Mouse (Mus musculus) CH12.LX (cell line): Measurements from ENCODE around the gene Hk2.

Experiments used
- BHLHE40 ChIP-seq: IDR thresholded peaks from 2 replicates; pipeline ENCODE4 v1.6.1; 2011; ENCODE audit warnings: mild to moderate bottlenecking, low read depth, low read length, improper control_type of control experiment
- CHD2 ChIP-seq: IDR thresholded peaks from 2 replicates; pipeline ENCODE4 v1.6.1; 2011; ENCODE audit warnings: low read length, improper control_type of control experiment
- CTCF ChIP-seq, 2 experiments: IDR thresholded peaks in 1 of 2; conservative IDR thresholded peaks in 1 of 2; 2 replicates each; pipeline ENCODE4 v1.5.1; 2011 to 2012; ENCODE audit warnings: low read depth in 2 of 2, low read length in 2 of 2, improper control_type of control experiment in 1 of 2, inconsistent platforms in 1 of 2, mild to moderate bottlenecking in 1 of 2, moderate library complexity in 1 of 2
- EP300 ChIP-seq: IDR thresholded peaks from 2 replicates; pipeline ENCODE4 v1.6.1; 2011; ENCODE audit warnings: low read length, improper control_type of control experiment
- GABPA ChIP-seq: IDR thresholded peaks from 2 replicates; pipeline ENCODE4 v1.6.1; 2012; ENCODE audit warnings: low read depth, low read length, improper control_type of control experiment, inconsistent platforms; ENCODE audit not compliant: insufficient replicate concordance
- POLR2A ChIP-seq: IDR thresholded peaks from 2 replicates; pipeline ENCODE4 v1.6.1; 2011; ENCODE audit warnings: low read depth, mild to moderate bottlenecking, improper control_type of control experiment, low read length
- SMC3 ChIP-seq: IDR thresholded peaks from 2 replicates; pipeline ENCODE4 v1.6.1; 2011; ENCODE audit warnings: low read depth, low read length, improper control_type of control experiment

DNA sequence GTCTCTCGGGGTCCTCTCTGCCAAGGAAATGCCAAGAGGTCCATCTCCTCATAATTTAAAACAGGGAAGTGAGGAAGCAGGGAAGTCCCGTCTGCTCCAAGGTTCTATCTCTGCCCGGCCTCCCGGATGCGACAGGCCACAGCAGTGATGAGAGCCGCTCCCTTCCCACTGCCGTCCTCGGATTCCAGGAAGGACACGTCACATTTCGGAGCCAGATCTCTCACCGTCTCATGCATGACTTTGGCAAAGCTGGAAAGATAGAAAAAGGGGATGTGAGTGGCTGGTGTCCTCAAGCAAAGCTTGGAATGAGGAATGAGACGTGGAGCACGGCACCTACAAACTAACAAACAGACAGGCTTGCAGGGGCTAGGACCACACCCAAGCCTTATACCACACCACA, 47.0 kb downstream of the Hk2 start:
- TF ChIP-seq POLR2A, result no peak
- no peak for TF ChIP-seq CTCF (conservative IDR thresholded peaks at IDR 0.05 in 1 of 2, IDR thresholded peaks at IDR 0.05 in 1 of 2; ENCODE audit: low read depth in 2 of 2, low read length in 2 of 2)
- no peak for TF ChIP-seq EP300
- TF ChIP-seq CHD2, result no peak
- no peak for TF ChIP-seq SMC3
- TF ChIP-seq BHLHE40, result no peak
- no peak for TF ChIP-seq GABPA
